Mouse (Mus musculus) kidney, postnatal 14 days (tissue): Measurements from ENCODE around the gene Ndufb2.

Experiments used
- DNase-seq: peaks from one replicate; pipeline ENCODE4 v3.0.0; 2022; ENCODE audit warnings: mixed read lengths

Ndufb2 gene

DNA sequence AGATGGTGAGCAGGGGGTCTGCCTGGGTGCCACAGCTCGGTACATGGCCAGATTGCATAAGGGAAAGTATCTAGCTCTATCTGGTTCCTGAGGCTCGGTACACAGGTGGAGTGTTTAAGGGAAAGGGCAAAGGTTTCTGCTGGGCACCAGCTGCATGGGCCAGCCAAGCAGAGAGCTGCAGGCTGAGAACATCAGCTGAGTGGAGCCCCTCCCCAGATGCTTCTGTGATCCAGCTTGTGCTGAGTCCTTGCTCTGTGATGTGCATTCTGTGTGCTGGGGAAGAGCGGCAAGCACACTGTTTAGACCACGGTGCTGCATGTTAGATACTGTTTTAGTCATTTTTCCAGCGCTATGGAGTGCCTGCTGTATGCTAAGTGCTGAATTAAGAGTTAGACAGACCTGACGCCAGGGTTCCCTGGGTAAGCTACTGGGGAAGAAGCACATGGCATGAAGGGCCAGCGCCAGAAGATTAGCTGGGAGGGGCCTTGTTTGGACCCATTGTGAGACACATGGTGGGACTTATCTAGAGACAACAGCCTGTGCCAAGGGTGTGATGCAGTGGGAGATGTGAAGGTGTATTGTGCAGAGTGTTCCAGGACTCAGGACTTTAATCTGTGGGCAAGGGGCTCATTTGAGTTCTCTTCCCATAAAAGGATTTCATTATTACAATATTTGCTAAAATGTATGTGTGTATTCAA is 11.1 kb upstream of the Ndufb2 start:
- DNase-seq = no peak

DNA sequence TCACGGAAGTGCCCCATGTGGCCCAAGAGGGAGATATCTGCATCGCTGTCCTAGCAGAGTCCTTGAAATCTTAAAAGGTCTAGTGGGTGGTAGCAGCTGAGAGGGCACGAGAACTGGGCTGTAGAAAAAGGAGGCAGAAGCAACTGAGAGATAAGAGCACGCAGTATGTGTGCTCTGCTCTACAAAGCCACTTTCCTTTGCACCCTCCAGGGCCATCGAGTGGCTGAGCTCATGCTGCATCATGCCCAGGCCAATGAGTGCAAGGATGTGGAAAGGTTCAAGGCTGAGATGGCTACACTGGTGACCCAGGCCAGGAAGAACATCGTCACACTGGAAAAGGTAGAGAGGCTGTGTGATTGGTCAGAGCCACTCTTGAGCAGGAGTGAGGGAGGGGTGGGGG is 6.9 kb upstream of the Ndufb2 start, which contains the start of gene Gm42420:
TSS of gene Gm42420 (plus strand) at position 237 of the 400 bp plus-strand sequence.
- DNase-seq = no peak

DNA sequence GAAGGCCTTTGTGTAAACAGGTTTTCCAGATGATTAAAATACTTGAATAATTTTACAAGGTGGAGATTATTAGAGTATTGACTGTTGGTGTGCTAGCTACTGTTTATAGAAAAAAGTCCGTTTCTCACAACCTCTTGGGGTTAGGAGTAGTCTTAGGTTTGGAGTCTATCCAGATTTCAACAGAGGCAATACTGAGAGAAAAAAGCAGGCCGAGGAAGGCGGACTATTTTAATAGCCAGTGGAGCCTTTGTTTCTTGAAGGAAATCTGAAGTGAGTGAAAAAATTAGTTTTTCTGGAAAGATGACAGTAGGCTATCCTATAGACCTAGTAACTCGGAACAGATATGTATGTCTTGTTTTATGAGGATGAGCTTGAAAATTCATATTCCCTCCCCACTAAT is 893 bp upstream of the Ndufb2 start:
- DNase-seq = no peak

DNA sequence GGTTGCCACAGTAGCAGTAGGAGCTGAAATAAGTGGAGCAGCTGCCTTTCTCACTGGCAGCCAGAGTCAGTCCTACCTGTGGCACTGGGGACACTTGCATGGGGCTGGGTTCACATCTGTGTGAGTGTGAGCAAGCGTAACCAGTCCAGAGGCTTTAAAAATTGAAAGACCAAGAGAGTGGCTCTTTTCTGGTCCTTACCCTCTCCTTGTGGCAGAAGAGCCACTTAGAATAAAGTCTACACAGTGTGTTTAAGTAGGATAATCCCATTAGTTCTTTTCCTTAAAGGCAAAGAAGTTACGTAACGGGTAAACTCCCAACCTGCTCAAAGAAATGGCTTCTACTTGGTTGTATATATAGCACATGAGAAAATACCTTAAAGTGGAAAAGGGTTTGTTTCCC is 8.5 kb downstream of the Ndufb2 start:
- DNase-seq = no peak

DNA sequence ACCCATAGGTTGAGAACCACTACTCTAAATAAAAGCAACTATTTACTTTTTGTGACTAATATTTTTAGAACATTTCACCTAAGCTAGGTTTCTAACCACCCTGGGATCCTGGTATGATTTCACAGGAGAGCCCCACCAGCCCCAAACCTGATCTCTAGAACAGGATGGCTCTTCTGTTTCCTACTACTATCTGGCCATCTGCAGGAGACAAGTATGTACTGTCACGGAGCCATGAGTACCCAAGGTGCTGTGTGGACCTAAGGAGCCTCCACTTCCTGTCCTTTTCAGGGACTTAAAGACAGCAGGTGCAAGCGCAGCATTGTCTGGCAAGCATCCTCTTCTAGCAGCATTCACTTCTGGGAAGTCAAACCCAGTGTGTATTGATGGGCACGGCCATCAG is 9.5 kb downstream of the Ndufb2 start:
- no peak for DNase-seq

DNA sequence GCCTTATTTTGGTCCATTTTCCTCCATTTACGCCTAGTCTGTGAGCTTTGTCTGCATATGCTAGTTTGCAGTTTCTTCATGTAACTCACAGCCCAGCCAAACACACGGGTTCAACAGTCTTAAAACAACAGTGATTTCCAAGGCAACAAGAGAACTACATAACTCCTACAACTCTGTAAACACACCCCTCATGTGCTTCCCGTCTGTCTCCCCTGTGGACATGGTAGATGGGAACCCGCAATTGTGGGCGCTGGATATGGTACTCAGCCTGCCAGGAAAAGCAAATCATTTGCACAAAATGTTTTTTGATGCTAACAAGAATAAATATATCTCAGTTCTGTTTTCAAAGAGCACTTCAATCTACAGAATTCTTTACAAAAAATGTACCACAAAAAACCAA is 12.2 kb downstream of the Ndufb2 start:
- DNase-seq = no peak

DNA sequence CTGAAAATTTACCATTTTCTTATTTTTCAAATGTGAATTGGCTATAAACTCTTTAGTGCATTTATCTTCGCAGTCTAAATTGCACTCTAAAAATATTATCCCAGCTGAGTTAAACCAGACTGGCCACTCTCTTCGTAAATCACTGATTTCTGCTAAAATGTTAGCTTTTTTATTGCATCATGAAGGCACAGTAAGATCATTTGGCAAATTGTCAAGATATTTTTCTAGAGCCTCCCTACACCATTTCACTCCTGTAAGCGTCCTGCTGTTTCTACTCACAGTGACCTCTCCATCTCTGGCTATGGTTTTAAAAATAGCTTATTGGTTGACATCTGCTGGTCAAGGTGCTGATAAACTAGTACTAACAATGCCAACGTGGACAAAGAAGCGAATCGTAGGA is 13.7 kb downstream of the Ndufb2 start:
- DNase-seq = no peak

DNA sequence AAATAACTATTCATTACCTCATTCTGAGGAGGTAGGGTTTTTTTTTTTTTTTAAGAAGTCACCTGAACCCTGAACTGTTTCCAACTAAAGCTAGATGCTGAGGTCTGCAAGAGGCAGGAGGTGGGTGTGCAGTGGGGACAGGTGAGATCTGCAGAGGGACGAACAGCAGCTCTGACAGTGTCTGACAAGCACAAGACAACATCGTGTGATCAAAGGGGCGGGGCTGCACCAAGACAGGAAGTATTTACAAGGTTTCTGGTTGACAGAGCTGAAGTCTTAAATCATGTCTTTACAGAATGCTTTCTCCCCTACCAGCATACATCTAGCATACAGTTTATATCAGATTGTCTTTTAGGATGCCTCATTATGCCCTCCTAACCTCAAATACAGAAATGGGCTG is 14.5 kb downstream of the Ndufb2 start:
- no peak for DNase-seq

DNA sequence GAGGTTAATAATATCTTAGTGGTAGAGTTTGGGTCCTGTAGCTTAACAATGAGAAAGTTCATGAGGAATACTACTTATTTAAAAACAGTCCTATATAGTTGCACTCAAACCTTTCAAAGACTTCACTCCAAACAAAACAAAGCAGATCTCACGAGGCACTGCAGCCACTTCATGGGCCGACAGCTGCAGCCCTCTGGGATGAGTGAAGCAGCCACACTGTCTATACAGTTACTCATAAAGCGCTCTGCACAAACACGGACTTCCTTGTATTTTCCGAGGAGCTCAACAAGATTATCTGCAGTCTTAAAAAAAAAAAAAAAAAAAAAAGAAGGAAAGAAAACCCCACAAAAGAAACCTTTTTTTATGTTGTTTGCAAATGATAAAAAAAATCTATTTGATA is 15.0 kb downstream of the Ndufb2 start:
- no peak for DNase-seq

DNA sequence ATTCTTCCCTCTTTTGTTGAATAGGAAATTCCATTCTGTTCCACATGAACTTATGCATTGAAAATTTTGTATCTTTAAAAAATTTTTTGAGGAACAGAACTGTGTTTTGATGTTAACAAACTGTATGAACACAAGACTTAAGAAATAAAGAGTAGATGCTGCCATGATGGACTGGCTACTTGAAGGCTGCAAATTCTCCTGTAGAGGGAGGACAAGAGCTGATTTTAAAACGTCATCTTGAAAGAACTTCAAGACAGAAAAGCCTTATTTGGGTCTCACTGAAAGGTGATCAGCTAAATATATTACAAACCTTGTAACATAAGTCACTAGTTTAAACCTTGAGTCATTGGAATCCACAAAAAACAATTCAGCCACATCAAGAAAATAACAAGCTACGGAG is 17.8 kb downstream of the Ndufb2 start:
- no peak for DNase-seq

DNA sequence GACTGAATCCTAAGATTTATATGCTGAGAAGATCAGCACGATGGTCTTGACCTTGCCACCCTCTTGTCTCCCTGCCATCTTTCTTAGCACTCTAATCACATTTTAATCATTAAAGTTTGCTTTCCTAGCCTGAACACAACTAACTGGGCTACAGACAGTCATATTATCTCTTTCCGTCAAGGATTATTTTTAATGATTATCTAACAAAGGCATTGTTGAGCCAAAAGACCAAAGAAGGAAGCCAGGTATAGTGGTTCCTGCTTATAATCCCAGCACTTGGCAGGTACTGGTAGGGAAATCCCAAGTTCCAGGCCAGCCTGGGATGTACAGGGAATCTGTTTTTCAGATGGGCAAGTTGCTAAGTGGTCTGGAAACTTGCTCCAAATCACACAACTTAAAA is 18.9 kb downstream of the Ndufb2 start:
- no peak for DNase-seq
